Mouse (Mus musculus) cerebellum, adult 2 months (tissue): ENCODE results near the gene Lamp2. TPM values are rescaled to one million over a fixed set of nuclear protein-coding genes. Genes with fewer than 3 reads are reported as not detected.

Experiments used
- DNase-seq, 2 experiments: peaks; one replicate each; pipeline ENCODE4 v3.0.0; 2021
- H3K27ac ChIP-seq: fragments of 200-500 bp; 2 replicates; pipeline ENCODE4 v1.5.1; 2012; ENCODE audit warnings: low read length, control low read depth, inconsistent platforms; ENCODE audit not compliant: insufficient read depth
- H3K27me3 ChIP-seq: fragments of 200-500 bp; 2 replicates; pipeline ENCODE4 v1.6.1; 2012; ENCODE audit warnings: inconsistent platforms, mild to moderate bottlenecking, low read length, moderate library complexity; ENCODE audit not compliant: control insufficient read depth, insufficient read depth
- H3K4me1 ChIP-seq: fragments of 200-500 bp; 2 replicates; pipeline ENCODE4 v1.6.1; 2011; ENCODE audit warnings: low read length; ENCODE audit not compliant: control insufficient read depth, insufficient read depth
- H3K4me3 ChIP-seq: fragments of 200-500 bp; replicated peaks from 2 replicates; pipeline ENCODE3; 2011; ENCODE audit warnings: mild to moderate bottlenecking, low read depth, low read length, control low read depth; ENCODE audit not compliant: insufficient read depth
- CTCF ChIP-seq: fragments of 200-500 bp; IDR thresholded peaks from 2 replicates; pipeline ENCODE4 v1.5.1; 2011; ENCODE audit warnings: low read depth, mild to moderate bottlenecking, control low read depth, low read length, moderate library complexity, borderline replicate concordance; ENCODE audit not compliant: insufficient read depth
- POLR2A ChIP-seq: fragments of 200-500 bp; IDR thresholded peaks from 2 replicates; pipeline ENCODE4 v1.6.1; 2011; ENCODE audit warnings: low read length, control low read depth, borderline replicate concordance; ENCODE audit not compliant: insufficient read depth
- WGBS: fragments of 180-500 bp; shearing (Covaris S2); methylation state at CpG from one replicate; pipeline ENCODE4 v1.1.7; 2018; 5-methylcytosine and 5-hydroxymethylcytosine counted together
- polyA plus RNA-seq: library from polyadenylated mRNA; depleted of rRNA; stranded (reverse); fragments of >200 nt; gene quantifications from 2 replicates; pipeline ENCODE4 v1.2.3, GENCODE M21; 2012

The Lamp2 gene
- polyA plus RNA-seq, 1 experiment = 64.7 TPM

DNA sequence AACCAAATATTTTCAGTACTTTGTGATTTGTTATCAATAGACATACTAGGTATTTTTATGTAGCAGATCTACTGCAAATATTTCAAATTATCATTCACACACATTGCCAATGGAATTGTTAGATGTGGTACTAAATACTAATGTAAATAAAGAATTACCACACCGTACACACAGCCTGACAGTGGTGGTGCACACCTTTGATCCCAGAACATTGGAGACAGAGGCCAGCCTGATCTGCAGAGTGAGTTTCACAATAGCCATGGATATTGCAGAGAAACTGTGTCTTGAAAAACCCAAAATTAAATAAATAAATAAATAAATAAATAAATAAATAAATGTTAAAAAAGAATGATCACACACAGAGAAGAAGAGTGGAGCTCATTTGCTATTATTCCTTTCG, 6.9 kb upstream of the Lamp2 start:
- no peak overlapping the region for H3K27ac ChIP-seq
- H3K27me3 ChIP-seq = no peaks in the 10 kb centered on the region
- H3K4me1 ChIP-seq = no peaks in the 10 kb centered on the region
- no peak for TF ChIP-seq POLR2A
- TF ChIP-seq CTCF = no peak
- H3K4me3 ChIP-seq = no peak overlapping the region
- 98% methylated on average over 2 of the region's 2 CpGs for WGBS
- no peak for DNase-seq

GRCm38 (mm10) chrX:38462101-38462500, 5.8 kb upstream of the Lamp2 start:
- TF ChIP-seq CTCF = no peak
- no peak for TF ChIP-seq POLR2A
- no peaks in the 10 kb centered on the region for H3K4me1 ChIP-seq
- H3K27me3 ChIP-seq = no peaks in the 10 kb centered on the region
- 91% methylated on average over 5 of the region's 5 CpGs for WGBS
- DNase-seq = no peak
- no peak overlapping the region for H3K4me3 ChIP-seq
- no peak overlapping the region for H3K27ac ChIP-seq

DNA sequence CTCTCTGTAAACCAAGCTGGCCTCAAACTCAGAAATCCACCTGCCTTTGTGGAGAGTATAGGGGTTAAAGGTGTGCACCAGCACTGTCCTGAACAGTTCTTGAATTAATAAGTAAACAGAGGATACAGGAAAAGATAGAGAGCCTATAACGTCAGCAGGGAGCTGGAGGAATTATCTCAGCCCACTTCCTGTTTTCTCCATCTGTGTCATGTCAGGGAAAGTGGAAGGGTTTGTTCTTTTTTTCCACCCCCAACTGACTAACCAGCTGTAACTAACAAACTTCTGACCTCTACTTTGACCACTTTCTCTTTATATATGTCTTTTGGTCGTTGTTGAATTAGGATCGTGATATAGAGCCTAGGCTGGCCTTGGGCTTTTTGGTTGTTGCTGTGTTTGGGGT, 4.6 kb upstream of the Lamp2 start:
- no peaks in the 10 kb centered on the region for H3K27me3 ChIP-seq
- no peak overlapping the region for H3K27ac ChIP-seq
- no peaks in the 10 kb centered on the region for H3K4me1 ChIP-seq
- H3K4me3 ChIP-seq = no peak overlapping the region
- DNase-seq = no peak
- TF ChIP-seq POLR2A (no peak), CTCF (no peak)
- WGBS = 78% methylated on average over 3 of the region's 3 CpGs

DNA sequence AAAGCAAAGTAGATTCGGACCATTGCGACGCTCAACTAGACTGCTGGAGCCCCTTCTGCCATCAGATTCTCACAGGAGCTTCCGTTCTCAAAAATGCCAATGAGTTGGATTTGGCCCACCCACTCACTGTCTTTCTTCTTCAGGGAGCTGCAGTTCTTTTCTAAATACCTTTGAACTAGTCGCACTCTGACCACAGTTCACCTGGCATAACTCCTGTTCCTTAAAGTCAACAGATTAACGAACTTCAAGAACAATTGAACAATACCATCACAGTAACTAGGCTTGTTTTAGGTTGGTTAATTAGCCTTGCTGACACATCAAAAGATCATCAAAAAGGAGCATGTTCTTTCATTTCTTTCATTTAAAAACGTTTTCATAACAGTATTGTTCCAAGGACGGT, 2.8 kb upstream of the Lamp2 start:
- Histone ChIP-seq H3K27ac (no peak overlapping the region), H3K4me3 (no peak overlapping the region), H3K4me1 (no peaks in the 10 kb centered on the region), H3K27me3 (no peaks in the 10 kb centered on the region)
- TF ChIP-seq POLR2A (no peak), CTCF (no peak)
- WGBS = 88% methylated on average over 8 of the region's 8 CpGs
- no peak for DNase-seq

DNA sequence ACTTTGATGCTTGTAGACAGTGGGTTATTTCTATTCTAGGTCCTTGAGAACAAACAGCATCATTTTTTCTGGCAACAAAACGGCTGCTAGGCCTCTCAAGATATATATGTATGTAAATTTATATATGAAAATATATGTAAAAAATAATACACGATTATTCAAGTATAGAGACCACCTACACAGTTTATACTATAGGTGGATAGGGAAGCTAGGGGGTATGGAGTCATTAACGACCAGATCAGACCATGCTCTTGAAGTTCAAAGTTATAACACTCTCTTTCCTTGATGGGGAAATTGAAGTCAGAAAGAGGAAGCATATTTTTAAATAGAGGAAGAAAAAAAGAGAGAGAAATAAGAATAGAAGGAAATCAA, 367 bp upstream of the Lamp2 start:
- 20% methylated on average over 3 of the region's 3 CpGs for WGBS
- Histone ChIP-seq H3K4me3 (peak overlapping the region; percentile 81), H3K4me1 (no peaks in the 10 kb centered on the region), H3K27ac (no peak overlapping the region), H3K27me3 (no peaks in the 10 kb centered on the region)
- TF ChIP-seq POLR2A (no peak), CTCF (no peak)
- DNase-seq = no peak

DNA sequence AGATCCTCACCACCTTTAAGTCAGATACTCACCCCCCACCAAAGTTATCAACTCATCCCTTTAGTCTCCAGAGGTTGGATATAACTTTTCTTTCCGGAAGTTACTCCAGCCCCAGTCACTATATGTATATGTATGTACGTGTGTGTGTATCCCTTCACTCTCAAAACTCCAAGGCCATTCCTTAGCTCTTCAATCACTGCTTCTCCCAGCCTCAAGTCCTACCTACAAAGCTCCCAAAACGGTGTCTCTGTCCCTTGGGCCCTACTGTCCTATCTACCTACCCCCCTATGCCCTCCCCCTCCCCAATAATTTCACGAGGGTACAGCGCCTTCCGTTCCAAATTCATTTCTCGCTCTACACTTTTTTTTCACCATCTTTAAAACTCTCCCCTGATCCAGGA, 780 bp downstream of the Lamp2 start:
- Histone ChIP-seq H3K27ac (no peak overlapping the region), H3K27me3 (no peaks in the 10 kb centered on the region), H3K4me3 (peak overlapping the region; percentile 81), H3K4me1 (no peaks in the 10 kb centered on the region)
- 4% methylated on average over 7 of the region's 7 CpGs for WGBS
- no peak for DNase-seq
- TF ChIP-seq CTCF (no peak), POLR2A (no peak)

DNA sequence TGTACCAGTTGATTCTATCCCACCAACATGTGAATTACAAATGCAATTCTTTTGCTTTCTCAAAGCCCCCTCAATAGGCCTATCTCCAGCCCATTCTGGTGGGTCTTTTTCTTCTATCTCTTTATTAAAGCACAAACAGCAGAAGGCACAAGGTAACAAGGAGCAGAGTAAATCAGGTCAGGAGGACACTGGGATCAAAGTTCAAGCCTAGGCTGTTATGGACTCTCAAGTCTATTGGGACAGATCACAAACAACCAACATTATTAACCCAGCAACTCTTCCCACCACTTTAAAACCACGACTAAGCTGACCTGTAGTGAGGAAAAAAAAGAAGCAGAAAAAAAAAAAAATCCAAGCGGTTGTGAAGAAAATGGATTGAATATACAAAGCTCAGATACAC, 1.4 kb downstream of the Lamp2 start:
- H3K27ac ChIP-seq = no peak overlapping the region
- TF ChIP-seq CTCF = no peak
- no peak for TF ChIP-seq POLR2A
- 44% methylated on average over 2 of the region's 2 CpGs for WGBS
- H3K4me3 ChIP-seq = no peak overlapping the region
- no peaks in the 10 kb centered on the region for H3K4me1 ChIP-seq
- H3K27me3 ChIP-seq = no peaks in the 10 kb centered on the region
- no peak for DNase-seq

- H3K27ac ChIP-seq = no peak overlapping the region
- H3K27me3 ChIP-seq = no peaks in the 10 kb centered on the region
- no peak overlapping the region for H3K4me3 ChIP-seq
- TF ChIP-seq POLR2A = no peak
- TF ChIP-seq CTCF = no peak
- no peak for DNase-seq
- no peaks in the 10 kb centered on the region for H3K4me1 ChIP-seq
- WGBS = 88% methylated on average over 5 of the region's 5 CpGs
Observed at GRCm38 (mm10) chrX:38453924-38454323, 2.3 kb downstream of the Lamp2 start.
